Mouse (Mus musculus): Measurements from ENCODE around the gene Fut9. TPM values are rescaled to one million over a fixed set of nuclear protein-coding genes. Genes with fewer than 3 reads are reported as not detected.
A peak's percentile ranks its signal among the peaks of the same experiment; 100 is the strongest.

Gene Fut9
- polyA plus RNA-seq (2011; ENCODE audit: insufficient read depth, insufficient read length, low read depth, missing spikeins), result 21.7 and 23.0 TPM in 2 replicates

DNA sequence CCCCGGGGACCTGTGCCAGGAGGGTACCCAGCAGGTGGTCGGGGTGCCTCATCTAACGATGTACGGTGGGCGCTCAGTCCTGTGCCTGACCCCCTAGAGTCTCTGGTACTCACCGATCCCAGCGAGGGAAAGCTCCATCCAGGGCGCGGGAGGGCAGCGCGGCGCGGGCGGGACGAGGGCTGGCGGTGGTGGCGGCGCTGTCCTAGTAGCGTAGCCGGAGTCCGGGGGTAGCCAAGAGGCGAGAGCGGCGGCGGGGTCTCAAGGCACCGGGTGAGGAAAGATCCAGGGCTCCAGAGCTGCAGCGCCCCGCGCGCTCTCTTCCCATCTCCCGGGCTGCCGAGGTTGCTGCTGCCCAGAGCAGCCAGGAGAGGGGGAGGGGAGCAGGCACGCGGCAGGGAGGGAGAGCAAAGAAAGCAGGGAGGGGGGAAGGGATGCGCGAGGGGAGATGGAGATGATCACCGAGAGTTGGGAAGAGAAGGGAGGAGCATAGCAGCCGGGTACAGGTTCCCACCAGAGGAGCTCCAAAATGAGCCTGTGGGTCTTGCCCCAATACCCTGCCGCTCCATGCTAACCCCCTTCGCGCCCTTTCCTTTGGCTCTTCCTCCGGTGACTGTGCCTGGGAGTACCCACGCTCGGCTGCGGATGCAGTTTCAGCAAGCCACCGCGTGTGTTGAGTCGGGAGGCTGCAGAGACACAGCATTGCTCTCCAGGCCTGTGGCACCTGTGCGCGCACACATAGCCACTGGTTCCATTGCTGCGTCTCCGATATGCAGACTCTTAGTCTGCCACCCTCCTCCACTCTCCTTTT, at the start of gene Fut9:
Gene Fut9, minus strand, starts transcription at position 769 of the 808 bp plus-strand sequence.
- H3K9ac ChIP-seq (ENCODE audit: low read depth, poor library complexity, severe bottlenecking), result peak within 1 kb of the TSS; percentile 78
- peak within 1 kb of the TSS; percentile 30; the same call in 1 of the 2 replicates for H3K27ac ChIP-seq (ENCODE audit: insufficient read depth, low read length)
- TF ChIP-seq POLR2A (IDR thresholded peaks at IDR 0.05; ENCODE audit: insufficient read depth, low read length), result no peak
- TF ChIP-seq EP300 (IDR thresholded peaks at IDR 0.05; ENCODE audit: insufficient read depth, low read depth, low read length), result peak; percentile 65
- H3K27me3 ChIP-seq (ENCODE audit: control insufficient read depth, insufficient read depth, low read length, poor library complexity, severe bottlenecking), result no peaks in the 10 kb centered on the region
- H3K4me1 ChIP-seq (ENCODE audit: control insufficient read depth, insufficient read depth, low read length), result no peaks in the 10 kb centered on the region
- peak within 1 kb of the TSS; percentile 94 for H3K4me3 ChIP-seq (ENCODE audit: low read depth, low read length)
- 0 out of 2 replicates have a peak, but pooled peaks cover 2% of the 10 kb centered on the region for H3K36me3 ChIP-seq (ENCODE audit: control insufficient read depth, insufficient read depth, low read length, poor library complexity, severe bottlenecking)
- H3K9me3 ChIP-seq (replicated peaks; ENCODE audit: control insufficient read depth, insufficient read depth, low read length, poor library complexity, severe bottlenecking), result no peaks in the 10 kb centered on the region

DNA sequence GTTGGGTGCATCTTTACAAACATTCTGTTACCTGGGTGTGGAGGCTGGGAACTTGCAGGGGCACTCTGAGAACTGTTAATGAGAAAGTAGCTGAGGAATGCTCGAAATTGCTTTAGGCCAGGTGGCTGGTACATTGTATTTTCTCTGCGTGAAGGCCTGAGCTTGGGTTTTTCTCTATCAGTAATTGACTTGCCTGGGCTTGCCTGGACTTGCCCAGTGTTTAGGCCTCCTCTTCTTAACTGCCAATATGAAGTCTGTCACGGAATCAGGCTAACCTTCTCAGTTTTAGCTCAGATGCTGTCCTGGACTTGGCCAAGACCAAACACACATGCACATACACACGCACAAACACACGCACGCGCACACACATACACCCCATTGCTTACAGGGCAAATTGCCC, 15.7 kb upstream of the Fut9 start:
- H3K9ac ChIP-seq (ENCODE audit: low read depth, poor library complexity, severe bottlenecking), result no peak overlapping the region
- H3K36me3 ChIP-seq (ENCODE audit: control insufficient read depth, insufficient read depth, low read length, poor library complexity, severe bottlenecking), result no peaks in the 10 kb centered on the region
- H3K27me3 ChIP-seq (ENCODE audit: control insufficient read depth, insufficient read depth, low read length, poor library complexity, severe bottlenecking), result no peaks in the 10 kb centered on the region
- peaks cover 15% of the 10 kb centered on the region for H3K9me3 ChIP-seq (replicated peaks; ENCODE audit: control insufficient read depth, insufficient read depth, low read length, poor library complexity, severe bottlenecking)
- no peak overlapping the region for H3K4me3 ChIP-seq (ENCODE audit: low read depth, low read length)
- no peaks in the 10 kb centered on the region for H3K4me1 ChIP-seq (ENCODE audit: control insufficient read depth, insufficient read depth, low read length)
- H3K27ac ChIP-seq (ENCODE audit: insufficient read depth, low read length), result peak overlapping the region; percentile 89
- TF ChIP-seq CTCF (IDR thresholded peaks at IDR 0.05; ENCODE audit: low read depth, low read length) (no peak), EP300 (IDR thresholded peaks at IDR 0.05; ENCODE audit: insufficient read depth, low read depth, low read length) (peak; percentile 71), POLR2A (IDR thresholded peaks at IDR 0.05; ENCODE audit: insufficient read depth, low read length) (no peak)

- no peak overlapping the region for H3K27ac ChIP-seq (ENCODE audit: insufficient read depth, low read length)
- no peaks in the 10 kb centered on the region for H3K36me3 ChIP-seq (ENCODE audit: control insufficient read depth, insufficient read depth, low read length, poor library complexity, severe bottlenecking)
- no peak overlapping the region for H3K4me3 ChIP-seq (ENCODE audit: low read depth, low read length)
- H3K4me1 ChIP-seq (ENCODE audit: control insufficient read depth, insufficient read depth, low read length), result no peaks in the 10 kb centered on the region
- TF ChIP-seq CTCF (IDR thresholded peaks at IDR 0.05; ENCODE audit: low read depth, low read length) (no peak), EP300 (IDR thresholded peaks at IDR 0.05; ENCODE audit: insufficient read depth, low read depth, low read length) (no peak), POLR2A (IDR thresholded peaks at IDR 0.05; ENCODE audit: insufficient read depth, low read length) (no peak)
- H3K9me3 ChIP-seq (replicated peaks; ENCODE audit: control insufficient read depth, insufficient read depth, low read length, poor library complexity, severe bottlenecking), result peaks cover 12% of the 10 kb centered on the region
- no peak overlapping the region for H3K9ac ChIP-seq (ENCODE audit: low read depth, poor library complexity, severe bottlenecking)
- no peaks in the 10 kb centered on the region for H3K27me3 ChIP-seq (ENCODE audit: control insufficient read depth, insufficient read depth, low read length, poor library complexity, severe bottlenecking)
Measured at GRCm38 (mm10) chr4:25813340-25813739, 13.3 kb upstream of the Fut9 start.

GRCm38 (mm10) chr4:25810058-25810457, 10.0 kb upstream of the Fut9 start:
- Histone ChIP-seq H3K27me3 (ENCODE audit: control insufficient read depth, insufficient read depth, low read length, poor library complexity, severe bottlenecking) (no peaks in the 10 kb centered on the region), H3K36me3 (ENCODE audit: control insufficient read depth, insufficient read depth, low read length, poor library complexity, severe bottlenecking) (no peaks in the 10 kb centered on the region), H3K9ac (ENCODE audit: low read depth, poor library complexity, severe bottlenecking) (no peak overlapping the region), H3K4me1 (ENCODE audit: control insufficient read depth, insufficient read depth, low read length) (no peaks in the 10 kb centered on the region), H3K27ac (ENCODE audit: insufficient read depth, low read length) (no peak overlapping the region), H3K9me3 (replicated peaks; ENCODE audit: control insufficient read depth, insufficient read depth, low read length, poor library complexity, severe bottlenecking) (no peaks in the 10 kb centered on the region), H3K4me3 (ENCODE audit: low read depth, low read length) (no peak overlapping the region)
- TF ChIP-seq POLR2A (IDR thresholded peaks at IDR 0.05; ENCODE audit: insufficient read depth, low read length) (no peak), CTCF (IDR thresholded peaks at IDR 0.05; ENCODE audit: low read depth, low read length) (no peak), EP300 (IDR thresholded peaks at IDR 0.05; ENCODE audit: insufficient read depth, low read depth, low read length) (no peak)

- H3K36me3 ChIP-seq (ENCODE audit: control insufficient read depth, insufficient read depth, low read length, poor library complexity, severe bottlenecking), result no peaks in the 10 kb centered on the region
- TF ChIP-seq EP300 (IDR thresholded peaks at IDR 0.05; ENCODE audit: insufficient read depth, low read depth, low read length) (no peak), POLR2A (IDR thresholded peaks at IDR 0.05; ENCODE audit: insufficient read depth, low read length) (no peak), CTCF (IDR thresholded peaks at IDR 0.05; ENCODE audit: low read depth, low read length) (no peak)
Measured at GRCm38 (mm10) chr4:25801751-25802150, 1.7 kb upstream of the Fut9 start.

GRCm38 (mm10) chr4:25800284-25800616, 206 bp upstream of the Fut9 start:
- H3K4me1 ChIP-seq (ENCODE audit: control insufficient read depth, insufficient read depth, low read length), result no peaks in the 10 kb centered on the region
- no peaks in the 10 kb centered on the region for H3K27me3 ChIP-seq (ENCODE audit: control insufficient read depth, insufficient read depth, low read length, poor library complexity, severe bottlenecking)
- TF ChIP-seq EP300 (IDR thresholded peaks at IDR 0.05; ENCODE audit: insufficient read depth, low read depth, low read length) (no peak), CTCF (IDR thresholded peaks at IDR 0.05; ENCODE audit: low read depth, low read length) (no peak), POLR2A (IDR thresholded peaks at IDR 0.05; ENCODE audit: insufficient read depth, low read length) (no peak)
- H3K9me3 ChIP-seq (replicated peaks; ENCODE audit: control insufficient read depth, insufficient read depth, low read length, poor library complexity, severe bottlenecking), result no peaks in the 10 kb centered on the region
- H3K27ac ChIP-seq (ENCODE audit: insufficient read depth, low read length), result no peak overlapping the region
- 0 out of 2 replicates have a peak, but pooled peaks cover under 1% of the 10 kb centered on the region for H3K36me3 ChIP-seq (ENCODE audit: control insufficient read depth, insufficient read depth, low read length, poor library complexity, severe bottlenecking)
- H3K9ac ChIP-seq (ENCODE audit: low read depth, poor library complexity, severe bottlenecking), result peak overlapping the region; percentile 78
- H3K4me3 ChIP-seq (ENCODE audit: low read depth, low read length), result peak overlapping the region; percentile 94

More at GRCm38 (mm10) chr4:25801751-25802150, 1.7 kb upstream of the Fut9 start:
- Histone ChIP-seq H3K27ac (ENCODE audit: insufficient read depth, low read length) (no peak overlapping the region), H3K9me3 (replicated peaks; ENCODE audit: control insufficient read depth, insufficient read depth, low read length, poor library complexity, severe bottlenecking) (no peaks in the 10 kb centered on the region), H3K9ac (ENCODE audit: low read depth, poor library complexity, severe bottlenecking) (no peak overlapping the region), H3K4me3 (ENCODE audit: low read depth, low read length) (no peak overlapping the region), H3K27me3 (ENCODE audit: control insufficient read depth, insufficient read depth, low read length, poor library complexity, severe bottlenecking) (no peaks in the 10 kb centered on the region), H3K4me1 (ENCODE audit: control insufficient read depth, insufficient read depth, low read length) (no peaks in the 10 kb centered on the region)

Data from ES-Bruce4 (cell line).